ENCODE assay signal across 8 mouse cellular contexts in genomic region chr5:122951056-122951912, GRCm38 (mm10). TPM values are rescaled to one million over a fixed set of nuclear protein-coding genes. Genes with fewer than 3 reads are reported as not detected.
DNase-seq lines count a peak whose midpoint lies in the region; ATAC-seq and TF ChIP-seq lines count a peak whose summit lies in the region.

No protein-coding gene starts in this region.

- DNase-seq in cerebellum, adult 9-11 months, result peak; percentile 85
- peak; percentile 86 for DNase-seq in gastrocnemius, adult 2 months
- DNase-seq in left cerebral cortex, adult 2 months (ENCODE audit: extremely low spot score in 1 of 2, low spot score in 2 of 2), result peak; percentile 23 to 46
- DNase-seq in right cerebral cortex, adult 2 months (ENCODE audit: low spot score in 2 of 2), result peak; percentile 31 to 45
- no peak for DNase-seq in adipocyte (ENCODE audit: low spot score)

- peaks cover 31% of the 10 kb centered on the region for H3K4me1 ChIP-seq in hindbrain, embryonic 15.5 days (replicated peaks)

- no peak for TF ChIP-seq CTCF in gastrocnemius, adult 2 months (IDR thresholded peaks at IDR 0.05)
- TF ChIP-seq CTCF in left cerebral cortex, adult 2 months (IDR thresholded peaks at IDR 0.05), result no peak

- no peaks in the 10 kb centered on the region for H3K79me2 ChIP-seq in macrophage (ENCODE audit: inconsistent target)

- intact Hi-C loops in gastrocnemius, adult 2 months (cut with DNase I), result no loop called here
- intact Hi-C loops in left cerebral cortex, adult 2 months (cut with DNase I), result no loop called here

- peak overlapping the region; percentile 74 for H3K4me3 ChIP-seq in gastrocnemius, adult 2 months
- peak overlapping the region; percentile 42 for H3K4me3 ChIP-seq in hindbrain, embryonic 15.5 days
- H3K4me3 ChIP-seq in left cerebral cortex, adult 2 months, result peak overlapping the region; percentile 51
- peak overlapping the region; percentile 36 for H3K4me3 ChIP-seq in macrophage (ENCODE audit: inconsistent target)

- peak overlapping the region; percentile 49 for H3K9ac ChIP-seq in hindbrain, embryonic 15.5 days

- no peaks in the 10 kb centered on the region for H3K36me3 ChIP-seq in hindbrain, embryonic 15.5 days
- H3K36me3 ChIP-seq in macrophage (ENCODE audit: inconsistent target), result no peaks in the 10 kb centered on the region

- ATAC-seq in activated CD4-positive, CD25-positive, alpha-beta regulatory T cell, adult 4 months, result peak; percentile 41
- peak; percentile 25; the same call in 1 of the 2 replicates for ATAC-seq in hindbrain, embryonic 15.5 days (ENCODE audit: low FRiP score, low read depth)

- no peaks in the 10 kb centered on the region for H3K9me3 ChIP-seq in hindbrain, embryonic 15.5 days

- H3K4me2 ChIP-seq in hindbrain, embryonic 15.5 days, result peak overlapping the region; percentile 95

- H3K27me3 ChIP-seq in hindbrain, embryonic 15.5 days, result peaks cover 12% of the 10 kb centered on the region

- 4% methylated on average over 30 of the region's 30 CpGs for WGBS in hindbrain, embryonic 15.5 days
- WGBS in macrophage (ENCODE audit: missing documents), result 3% methylated on average over 28 of the region's 30 CpGs

- H3K27ac ChIP-seq in gastrocnemius, adult 2 months, result peak overlapping the region; percentile 61
- H3K27ac ChIP-seq in hindbrain, embryonic 15.5 days (replicated peaks), result peak overlapping the region; percentile 69
- H3K27ac ChIP-seq in left cerebral cortex, adult 2 months, result no peak overlapping the region; the same call in 1 of the 2 replicates
- no peak overlapping the region for H3K27ac ChIP-seq in macrophage

RNA-seq across cellular contexts. Expression of gene Kdm2b, which starts 38.3 kb away (rescaled TPM):
- polyA plus RNA-seq in activated CD4-positive, CD25-positive, alpha-beta regulatory T cell, adult 4 months (2017; shearing (Covaris generic)), result 10 to 100 TPM; 28.2 to 43.2 TPM
- 10 to 100 TPM; 11.5 to 13.3 TPM for total RNA-seq in gastrocnemius, adult 2 months (2021)
- polyA plus RNA-seq in hindbrain, embryonic 15.5 days (2015; fragmentation: Nextera tagmentation; extraction: Ambion mirVana), result 95.4 and 99.5 TPM in 2 replicates
- total RNA-seq in left cerebral cortex, adult 2 months (2021), result 10 to 100 TPM; 25.4 to 27.4 TPM
- total RNA-seq in macrophage (2018; cell fraction: chromatin; rRNA removed), result 10 to 100 TPM in 23 of 26 experiments, 1 to 10 TPM in 3; 7.2 to 82.4 (median 41.6) TPM
- 10 to 100 TPM in 25 of 26 experiments, 1 to 10 TPM in 1; 9.1 to 34.3 (median 22.3) TPM for total RNA-seq in macrophage (2018; cell fraction: cytosol; rRNA removed)
- 10 to 100 TPM in 25 of 26 experiments, 1 to 10 TPM in 1; 9.9 to 63.2 (median 24.7) TPM for total RNA-seq in macrophage (2018; cell fraction: nucleus; rRNA removed)
- 23.6 to 28.0 TPM (median 23.7 TPM) in 3 replicates for polyA plus RNA-seq in macrophage (2018)

Comparison
In these comparisons a context has a peak if more than half of its experiments do, and no peak if none do; other contexts are left out.
1. H3K27ac ChIP-seq: peak in gastrocnemius, adult 2 months (single experiment) and hindbrain, embryonic 15.5 days (single experiment); none in left cerebral cortex, adult 2 months (single experiment) and macrophage (single experiment).
2. Peak in every context shown above with its lines, with median percentiles within 50 percentile points of each other: H3K4me3 ChIP-seq.